Mouse (Mus musculus): Measurements from ENCODE around the gene Ampd1.

The Ampd1 gene

DNA sequence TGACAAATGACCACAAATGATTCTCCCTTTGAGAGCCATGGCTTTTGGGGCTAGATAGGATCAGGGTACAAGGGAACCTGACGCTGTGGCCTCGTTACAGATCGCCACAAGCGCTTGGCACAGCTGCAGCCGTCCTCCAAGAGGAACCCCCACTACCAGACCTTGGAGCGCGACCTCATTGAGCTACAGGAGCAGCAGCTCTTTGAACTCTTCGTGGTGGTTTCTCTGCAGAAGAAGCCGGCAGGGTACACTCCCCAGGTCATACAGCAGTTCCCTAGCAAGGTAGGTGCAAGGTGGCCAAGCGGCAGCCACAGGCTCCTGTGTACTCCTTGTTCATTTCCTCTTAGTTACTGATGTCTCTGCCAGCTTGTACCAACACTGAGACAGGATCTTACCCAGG is 75.1 kb downstream of the Ampd1 start:
- DNase-seq (ENCODE audit: low spot score): no peak
